Mouse (Mus musculus): ENCODE results near the gene Mgme1.

The Mgme1 gene

GRCm38 (mm10) chr2:144305721-144306294 is 35.3 kb downstream of the Mgme1 start:
- no peak for DNase-seq (ENCODE audit: low read depth, low spot score)

DNA sequence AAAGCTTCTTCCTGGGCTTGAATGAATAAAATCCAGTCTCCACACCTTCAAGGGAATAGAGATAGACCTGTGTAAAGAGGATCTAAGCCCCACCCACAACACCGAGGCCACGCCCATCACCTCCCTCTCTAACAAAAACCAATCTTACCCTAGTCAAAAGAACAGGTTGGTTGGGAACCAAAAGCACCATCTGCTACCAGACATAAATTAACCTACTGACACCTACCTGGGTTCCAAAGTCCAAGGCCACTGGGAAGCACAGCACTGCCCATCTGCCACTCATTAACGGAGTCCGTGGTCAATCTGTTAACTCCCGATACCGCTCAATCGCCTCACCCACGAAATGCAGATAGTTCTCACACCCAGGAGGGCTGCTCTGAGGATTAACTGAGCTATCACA is 38.1 kb downstream of the Mgme1 start:
- DNase-seq (ENCODE audit: low read depth, low spot score): no peak

GRCm38 (mm10) chr2:144310273-144310672 is 39.8 kb downstream of the Mgme1 start:
- DNase-seq (ENCODE audit: low read depth, low spot score): no peak

GRCm38 (mm10) chr2:144311372-144311771 is 40.9 kb downstream of the Mgme1 start:
- DNase-seq (ENCODE audit: low read depth, low spot score): no peak

DNA sequence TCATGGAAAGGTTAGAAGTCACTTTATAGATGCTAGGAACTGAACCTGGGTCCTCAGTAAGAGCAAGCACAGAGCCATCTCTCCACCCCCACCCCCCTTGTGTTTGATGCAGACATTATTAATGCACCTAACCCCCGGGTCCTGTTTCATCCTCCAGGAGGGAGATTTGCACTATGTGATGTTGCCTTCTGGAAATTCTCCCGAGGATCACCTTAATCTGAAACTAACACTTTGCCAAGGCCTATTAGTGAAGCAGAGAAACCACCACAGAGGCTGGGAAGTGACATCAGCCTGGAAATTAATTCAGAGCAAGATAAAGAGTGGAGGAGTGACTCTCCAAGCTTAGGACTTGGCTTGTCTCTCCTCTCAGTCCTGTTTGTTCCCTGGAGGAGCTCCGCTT is 53.8 kb downstream of the Mgme1 start:
- no peak for DNase-seq (ENCODE audit: low read depth, low spot score)

- DNase-seq (ENCODE audit: low read depth, low spot score): no peak
Observed at GRCm38 (mm10) chr2:144329451-144329850, 59.0 kb downstream of the Mgme1 start.

- no peak for DNase-seq (ENCODE audit: low read depth, low spot score)
Observed at GRCm38 (mm10) chr2:144329937-144330336, 59.5 kb downstream of the Mgme1 start.

DNA sequence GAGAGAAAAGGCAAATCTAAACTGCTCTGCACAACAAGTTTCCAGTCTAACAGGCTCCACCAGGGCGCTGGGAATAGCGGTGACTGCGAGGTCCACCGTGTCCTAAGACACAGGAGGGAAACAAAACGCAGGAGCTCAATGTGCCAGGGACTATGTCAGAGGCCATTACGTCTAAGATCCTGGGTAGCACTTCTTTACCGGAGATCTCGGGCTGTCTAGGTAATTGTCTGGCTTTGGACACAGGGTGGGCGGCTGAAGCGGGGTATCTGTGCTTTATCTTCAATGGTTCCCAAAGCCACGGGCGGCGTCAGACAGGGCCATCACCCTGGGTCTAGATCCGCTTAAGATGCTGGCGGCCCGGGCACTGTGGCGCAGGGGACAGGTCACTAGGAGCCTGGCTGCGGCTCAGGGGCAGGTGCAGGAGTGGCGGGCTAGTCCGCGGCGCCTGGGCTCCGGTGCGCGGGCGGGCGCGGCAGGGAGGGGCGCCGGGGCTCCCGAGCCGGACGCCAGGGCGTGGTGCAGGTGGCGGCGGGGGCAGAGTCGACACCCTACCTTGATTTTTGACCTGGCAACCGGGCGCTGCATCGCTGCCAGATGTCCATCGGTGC is 60.0 kb downstream of the Mgme1 start:
- no peak for DNase-seq (ENCODE audit: low read depth, low spot score)

All from embryo, embryonic 11.5 days (tissue).